Mouse (Mus musculus) cerebellum, adult 9-11 months (tissue): ENCODE results near the gene Kcnh2.
"Not testable (repeated sequence)": the region's sequence is repeated elsewhere in the genome, so short reads cannot be mapped to it uniquely, and the experiment has no call there.

Experiments used
- DNase-seq: peaks from one replicate; pipeline ENCODE4 v3.0.0; 2022

Gene Kcnh2

GRCm38 (mm10) chr5:24351278-24351677, at the start of gene Kcnh2:
TSS of gene Kcnh2 (minus strand) at chr5:24351604.
- no peak for DNase-seq

- DNase-seq = peak; percentile 43
These were observed 49.0 kb upstream of the Kcnh2 start for GRCm38 (mm10) chr5:24400362-24400761.

- DNase-seq = no peak
These were observed 48.3 kb upstream of the Kcnh2 start for GRCm38 (mm10) chr5:24399686-24400085.

GRCm38 (mm10) chr5:24396254-24396653, 44.9 kb upstream of the Kcnh2 start:
- DNase-seq = not testable (repeated sequence)

- peak; percentile 98 for DNase-seq
These were observed 42.9 kb upstream of the Kcnh2 start for GRCm38 (mm10) chr5:24394165-24394894.

GRCm38 (mm10) chr5:24393392-24393997, 42.1 kb upstream of the Kcnh2 start, which contains the start of gene Abcb8:
TSS of gene Abcb8 (plus strand) at chr5:24393663.
- DNase-seq = peak; percentile 82

- peak; percentile 57 for DNase-seq
These were observed 41.3 kb upstream of the Kcnh2 start for GRCm38 (mm10) chr5:24392724-24393123.

GRCm38 (mm10) chr5:24391864-24392263, 40.5 kb upstream of the Kcnh2 start, which contains the start of gene Atg9b:
TSS of gene Atg9b (minus strand) at chr5:24392143.
- DNase-seq = peak; percentile 48

GRCm38 (mm10) chr5:24389658-24390020, 38.2 kb upstream of the Kcnh2 start:
- no peak for DNase-seq

GRCm38 (mm10) chr5:24389011-24389657, 37.7 kb upstream of the Kcnh2 start:
- no peak for DNase-seq

GRCm38 (mm10) chr5:24388246-24388915, 37.0 kb upstream of the Kcnh2 start:
- DNase-seq = no peak

GRCm38 (mm10) chr5:24387264-24388241, 36.1 kb upstream of the Kcnh2 start:
- peak; percentile 60 for DNase-seq

GRCm38 (mm10) chr5:24385887-24386550, 34.6 kb upstream of the Kcnh2 start:
- no peak for DNase-seq

GRCm38 (mm10) chr5:24385374-24385773, 34.0 kb upstream of the Kcnh2 start:
- DNase-seq = no peak

- DNase-seq = no peak
These were observed 33.0 kb upstream of the Kcnh2 start for GRCm38 (mm10) chr5:24384407-24384806.

GRCm38 (mm10) chr5:24383026-24383859, 31.8 kb upstream of the Kcnh2 start:
- peak; percentile 97 for DNase-seq

- DNase-seq = no peak
These were observed 30.6 kb upstream of the Kcnh2 start for GRCm38 (mm10) chr5:24381988-24382387.

GRCm38 (mm10) chr5:24381486-24381885, 30.1 kb upstream of the Kcnh2 start:
- no peak for DNase-seq

GRCm38 (mm10) chr5:24380499-24380898, 29.1 kb upstream of the Kcnh2 start:
- DNase-seq = no peak

GRCm38 (mm10) chr5:24379501-24379900, 28.1 kb upstream of the Kcnh2 start:
- DNase-seq = no peak

GRCm38 (mm10) chr5:24378700-24379099, 27.3 kb upstream of the Kcnh2 start:
- DNase-seq = no peak
